Mouse (Mus musculus) midbrain, postnatal 0 days (tissue): ENCODE data around the gene Acaca. TPM values are rescaled to one million over a fixed set of nuclear protein-coding genes. Genes with fewer than 3 reads are reported as not detected.

ENCODE experiments used
- ATAC-seq: fragments of 200-750 bp; cut with Nextera tagmentation; 2 replicates; pipeline ENCODE4 v1.8.0; 2017; ENCODE audit warnings: moderate number of reproducible peaks, mild to moderate bottlenecking, moderate TSS enrichment, moderate library complexity; ENCODE audit not compliant: low FRiP score
- DNase-seq: peaks from one replicate; pipeline ENCODE4 v3.0.0-alpha.2; 2015; ENCODE audit warnings: low spot score
- H3K27ac ChIP-seq: fragments of 300-500 bp; sonication (generic); 2 replicates; pipeline ENCODE4 v1.5.1; 2014; ENCODE audit warnings: low read depth, mild to moderate bottlenecking, low read length, mixed read lengths
- H3K27me3 ChIP-seq: fragments of 300-500 bp; sonication (generic); 2 replicates; pipeline ENCODE4 v1.6.1; 2014; ENCODE audit warnings: low read length, control low read depth, mixed read lengths; ENCODE audit not compliant: insufficient read depth
- H3K36me3 ChIP-seq: fragments of 300-500 bp; sonication (generic); 2 replicates; pipeline ENCODE4 v1.6.1; 2014; ENCODE audit warnings: low read length, control low read depth, mixed read lengths; ENCODE audit not compliant: insufficient read depth
- H3K4me1 ChIP-seq: fragments of 300-500 bp; sonication (generic); 2 replicates; pipeline ENCODE4 v1.6.1; 2014; ENCODE audit warnings: mild to moderate bottlenecking, control low read depth, antibody characterized with exemption, low read length, mixed read lengths; ENCODE audit not compliant: insufficient read depth
- H3K4me2 ChIP-seq: fragments of 300-500 bp; sonication (generic); 2 replicates; pipeline ENCODE4 v1.6.1; 2014; ENCODE audit warnings: low read depth, mild to moderate bottlenecking, low read length, mixed read lengths; ENCODE audit not compliant: poor library complexity, severe bottlenecking
- H3K4me3 ChIP-seq: fragments of 300-500 bp; sonication (generic); 2 replicates; pipeline ENCODE4 v1.5.1; 2014; ENCODE audit warnings: low read depth, mild to moderate bottlenecking, low read length, moderate library complexity
- H3K9ac ChIP-seq: fragments of 300-500 bp; sonication (generic); replicated peaks from 2 replicates; pipeline ENCODE4 v1.6.1; 2014; ENCODE audit warnings: mild to moderate bottlenecking, low read length, moderate library complexity, mixed read lengths; ENCODE audit not compliant: poor library complexity, severe bottlenecking
- H3K9me3 ChIP-seq: fragments of 300-500 bp; sonication (generic); 2 replicates; pipeline ENCODE4 v1.6.1; 2016; ENCODE audit warnings: low read length, control low read depth
- CTCF ChIP-seq: IDR thresholded peaks from 2 replicates; pipeline ENCODE4 v1.5.1; 2016; ENCODE audit warnings: antibody characterized with exemption, mild to moderate bottlenecking
- WGBS: fragments of 180-500 bp; shearing (Covaris S2); extraction: QIAGEN DNeasy Blood & Tissue Kit; methylation state at CpG from one replicate; pipeline ENCODE4 v1.1.7; 2014; 5-methylcytosine and 5-hydroxymethylcytosine counted together
- polyA plus RNA-seq: library from polyadenylated mRNA; unstranded; fragments of >200 nt; fragmentation: Nextera tagmentation; extraction: Ambion mirVana; gene quantifications from 2 replicates; pipeline ENCODE4 v1.2.1, GENCODE M21; 2015
- total RNA-seq: library from RNA; depleted of rRNA; stranded (reverse); fragments of >200 nt; gene quantifications from 2 replicates; pipeline ENCODE4 v1.2.3, GENCODE M21; 2014

Gene Acaca
- total and polyA plus RNA-seq, 2 experiments from 2014 or later, result 19.3 to 123 TPM

GRCm38 (mm10) chr11:84136453-84136852 lies 7.0 kb downstream of the Acaca start:
- no peaks in the 10 kb centered on the region for H3K9me3 ChIP-seq
- ATAC-seq (no peak), DNase-seq (no peak)
- no peaks in the 10 kb centered on the region for H3K27me3 ChIP-seq
- no peak overlapping the region for H3K9ac ChIP-seq
- no peak overlapping the region for H3K4me2 ChIP-seq
- no peak for TF ChIP-seq CTCF
- WGBS, result 69% methylated on average over 3 of the region's 3 CpGs
- no peaks in the 10 kb centered on the region; the same call in 1 of the 2 replicates for H3K4me1 ChIP-seq
- no peak overlapping the region for H3K27ac ChIP-seq
- no peak overlapping the region for H3K4me3 ChIP-seq
- no peaks in the 10 kb centered on the region for H3K36me3 ChIP-seq

- Histone ChIP-seq H3K9ac (no peak overlapping the region), H3K27me3 (no peaks in the 10 kb centered on the region), H3K27ac (no peak overlapping the region), H3K4me3 (no peak overlapping the region), H3K9me3 (no peaks in the 10 kb centered on the region), H3K36me3 (no peaks in the 10 kb centered on the region), H3K4me2 (no peak overlapping the region), H3K4me1 (no peaks in the 10 kb centered on the region)
- ATAC-seq (no peak), DNase-seq (peak; percentile 74)
- TF ChIP-seq CTCF, result peak; percentile 83
- WGBS, result 53% methylated on average over 2 of the region's 2 CpGs
Observed at GRCm38 (mm10) chr11:84141752-84142151, 12.3 kb downstream of the Acaca start.

GRCm38 (mm10) chr11:84145201-84145798 lies 15.8 kb downstream of the Acaca start:
- Histone ChIP-seq H3K9me3 (no peaks in the 10 kb centered on the region), H3K4me2 (no peak overlapping the region), H3K36me3 (no peaks in the 10 kb centered on the region), H3K9ac (no peak overlapping the region), H3K27ac (no peak overlapping the region), H3K4me3 (no peak overlapping the region), H3K4me1 (no peaks in the 10 kb centered on the region), H3K27me3 (no peaks in the 10 kb centered on the region)
- no peak for TF ChIP-seq CTCF
- DNase-seq (no peak), ATAC-seq (no peak)
- WGBS, result 68% methylated on average over 10 of the region's 10 CpGs

GRCm38 (mm10) chr11:84146081-84146480 lies 16.6 kb downstream of the Acaca start:
- H3K4me1 ChIP-seq, result no peaks in the 10 kb centered on the region
- no peak for TF ChIP-seq CTCF
- H3K27ac ChIP-seq, result no peak overlapping the region
- DNase-seq, result no peak
- no peak for ATAC-seq
- H3K9ac ChIP-seq, result no peak overlapping the region
- no peak overlapping the region for H3K4me3 ChIP-seq
- 27% methylated on average over 3 of the region's 3 CpGs for WGBS
- no peaks in the 10 kb centered on the region for H3K36me3 ChIP-seq
- no peak overlapping the region for H3K4me2 ChIP-seq
- H3K9me3 ChIP-seq, result no peaks in the 10 kb centered on the region
- H3K27me3 ChIP-seq, result no peaks in the 10 kb centered on the region

- no peak for DNase-seq
- 71% methylated on average over 2 of the region's 2 CpGs for WGBS
- TF ChIP-seq CTCF, result peak; percentile 52
Observed at GRCm38 (mm10) chr11:84150884-84151283, 21.4 kb downstream of the Acaca start.

GRCm38 (mm10) chr11:84156535-84157262 lies 27.2 kb downstream of the Acaca start:
- WGBS, result 91% methylated on average over 4 of the region's 4 CpGs
- no peak for ATAC-seq
- DNase-seq, result no peak
- Histone ChIP-seq H3K4me3 (no peak overlapping the region), H3K9ac (no peak overlapping the region), H3K9me3 (no peaks in the 10 kb centered on the region), H3K27ac (no peak overlapping the region), H3K36me3 (no peaks in the 10 kb centered on the region), H3K4me1 (no peaks in the 10 kb centered on the region), H3K27me3 (no peaks in the 10 kb centered on the region), H3K4me2 (no peak overlapping the region)
- no peak for TF ChIP-seq CTCF

More at GRCm38 (mm10) chr11:84150884-84151283, 21.4 kb downstream of the Acaca start:
- no peak overlapping the region for H3K9ac ChIP-seq
- no peaks in the 10 kb centered on the region for H3K36me3 ChIP-seq
- no peaks in the 10 kb centered on the region for H3K4me1 ChIP-seq
- H3K27me3 ChIP-seq, result no peaks in the 10 kb centered on the region
- no peak overlapping the region for H3K4me3 ChIP-seq
- ATAC-seq, result no peak
- H3K9me3 ChIP-seq, result no peaks in the 10 kb centered on the region
- no peak overlapping the region for H3K27ac ChIP-seq
- no peak overlapping the region for H3K4me2 ChIP-seq
